Mouse (Mus musculus) spleen, embryonic (tissue): ENCODE measurements around the gene Mfsd12.

Experiments
- CTCF ChIA-PET: fragments of 350-600 bp; sonication (Branson Sonifier 250); formaldehyde crosslinking; loops from one replicate; lab custom pipeline; 2022; lab: Charles Lee

Mfsd12 gene

DNA sequence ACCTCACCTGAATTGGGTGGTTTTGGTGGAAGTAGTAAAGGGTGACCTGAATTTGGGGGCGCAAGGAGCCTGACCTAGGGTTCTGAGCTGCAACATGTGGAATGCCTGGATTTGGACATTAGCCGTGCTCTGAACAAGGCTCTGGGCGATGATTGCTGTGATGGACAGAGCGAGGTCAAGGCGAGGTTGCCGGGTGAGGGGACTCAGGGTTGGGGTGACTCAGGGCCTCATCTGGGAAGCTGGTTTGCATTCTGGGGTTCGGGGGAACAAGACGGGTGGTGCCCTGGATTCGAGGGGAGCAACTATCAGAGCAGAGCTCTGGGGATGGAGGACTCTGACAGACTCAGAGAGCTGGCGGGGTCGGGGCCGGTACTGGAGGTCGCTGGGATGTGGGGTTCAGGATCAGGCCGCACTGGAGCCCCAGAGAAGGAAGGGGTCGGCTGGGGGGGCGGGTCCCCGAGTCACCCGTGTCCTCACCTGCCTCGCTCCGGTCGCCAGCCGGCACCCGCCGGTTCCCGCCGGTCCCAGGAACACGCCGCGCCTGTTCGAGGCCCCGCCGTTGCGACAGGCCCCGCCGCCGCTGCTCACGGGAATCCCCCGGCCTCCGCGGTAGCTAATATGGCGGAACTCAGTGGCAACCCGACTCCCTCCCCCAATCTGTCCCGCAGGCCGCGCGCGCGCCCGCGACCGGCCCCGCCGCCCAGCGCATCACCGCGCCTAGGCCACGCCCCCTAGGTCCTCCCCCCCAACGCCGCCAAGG, 20.7 kb downstream of the Mfsd12 start, which contains the start of gene Fzr1:
TSS of gene Fzr1 (minus strand) at position 724 of the 760 bp plus-strand sequence.
- CTCF ChIA-PET: interaction anchor here (0.7 kb wide), 1 partner anchor 26 kb away, joined by 3 read pairs; no protein-coding TSS in a partner anchor

DNA sequence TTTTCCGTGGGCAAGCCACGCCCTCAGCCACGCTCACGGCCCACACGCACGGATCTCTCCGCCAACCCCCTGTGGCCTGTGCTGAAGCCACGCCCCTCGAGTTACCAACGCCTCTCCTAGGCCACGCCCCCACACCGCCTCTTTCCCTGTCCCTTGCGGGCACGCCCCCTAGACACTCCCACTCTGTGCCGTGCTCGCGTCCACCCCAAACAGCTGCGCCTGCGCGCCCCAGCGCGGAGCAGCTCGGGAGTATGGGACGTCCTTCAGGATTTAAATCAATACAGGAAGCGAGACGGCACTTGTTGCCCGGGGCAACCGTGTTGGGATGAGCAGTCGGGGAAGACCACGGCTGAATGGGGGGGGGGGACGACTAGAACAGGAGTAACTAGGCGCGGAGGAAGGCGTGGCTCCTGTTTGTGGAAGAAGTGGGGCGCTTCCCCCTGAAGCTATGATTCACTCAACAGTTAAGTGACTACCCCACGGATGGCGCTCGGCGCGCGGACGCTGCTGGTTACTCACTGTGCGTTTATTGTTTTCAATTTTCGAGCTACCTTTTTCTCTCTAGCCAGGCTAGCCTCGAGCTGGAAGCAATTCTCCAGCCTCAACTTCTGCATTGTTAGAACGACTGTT, 21.4 kb downstream of the Mfsd12 start:
- CTCF ChIA-PET: interaction anchor here (0.6 kb wide), 1 partner anchor 88 kb away, joined by 3 read pairs; no protein-coding TSS in a partner anchor

DNA sequence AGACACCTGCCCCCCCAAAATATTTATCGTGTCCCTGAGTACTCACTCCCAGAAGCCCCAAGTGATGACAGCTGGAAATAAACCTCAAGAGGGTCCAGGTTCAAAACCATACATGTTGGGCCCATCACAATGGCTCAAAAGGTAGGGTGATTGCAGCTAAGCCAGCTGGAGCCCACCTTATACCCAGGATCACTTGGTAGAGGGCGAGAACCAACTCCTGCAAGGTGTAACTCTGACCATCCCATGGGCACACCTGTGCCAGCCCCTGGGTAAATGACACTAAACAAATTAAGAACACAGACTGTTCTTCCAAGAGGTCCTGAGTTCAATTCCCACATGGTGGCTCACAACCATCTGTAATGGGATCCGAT, 21.9 kb downstream of the Mfsd12 start:
- CTCF ChIA-PET: interaction anchor here (0.6 kb wide), 1 partner anchor 89 kb away, joined by 3 read pairs; no protein-coding TSS in a partner anchor

DNA sequence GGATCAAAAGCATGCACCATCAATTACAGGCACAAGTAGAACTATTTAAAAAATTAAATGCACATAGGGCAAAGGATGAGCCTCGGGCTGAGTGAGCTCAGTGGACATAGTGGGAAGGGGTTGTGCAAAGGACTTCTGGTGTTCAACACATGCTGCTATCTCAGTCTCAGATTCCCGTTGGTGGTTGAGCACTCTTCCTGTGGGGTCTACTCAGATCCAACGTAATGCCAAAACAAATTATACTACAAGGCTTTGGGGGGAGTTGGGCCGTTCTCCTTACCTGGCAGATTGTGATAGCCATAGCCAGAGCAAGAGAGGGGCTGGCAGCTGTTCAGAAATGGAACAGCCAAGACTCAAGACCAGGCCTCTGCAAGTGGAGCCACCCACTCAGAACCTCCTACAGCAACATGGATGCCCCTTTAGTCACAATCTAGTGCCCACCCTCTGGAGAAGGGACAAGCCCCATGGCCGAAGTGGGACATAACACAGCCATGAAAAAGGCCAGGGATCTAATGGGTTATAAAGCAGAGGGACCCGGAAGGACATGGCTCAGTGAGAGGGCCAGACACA, 22.6 kb downstream of the Mfsd12 start:
- CTCF ChIA-PET: no interaction called here

DNA sequence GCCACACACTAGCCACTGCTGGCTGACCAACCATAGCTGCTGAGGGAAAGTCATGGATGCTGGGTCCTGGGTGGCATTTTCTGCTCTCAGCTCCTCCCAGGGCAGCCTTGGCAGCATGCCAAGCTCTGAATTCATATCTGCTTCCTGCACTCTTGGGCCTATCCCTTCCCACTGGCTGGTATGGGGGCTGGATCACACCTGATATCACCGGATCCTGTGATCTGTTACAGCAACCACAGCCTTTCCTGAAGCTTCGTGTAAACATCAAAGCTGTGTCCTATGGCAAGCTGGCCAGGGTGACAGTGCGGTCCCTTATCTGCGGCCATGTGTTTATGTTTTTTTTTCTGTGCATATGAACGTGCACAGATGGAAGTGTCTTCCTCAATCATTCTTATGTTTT, 24.7 kb downstream of the Mfsd12 start:
- CTCF ChIA-PET: interaction anchor here (0.6 to 1.0 kb wide), 3 partner anchors 22 to 790 kb away, joined by 3 to 4 read pairs (median 3); no protein-coding TSS in a partner anchor

DNA sequence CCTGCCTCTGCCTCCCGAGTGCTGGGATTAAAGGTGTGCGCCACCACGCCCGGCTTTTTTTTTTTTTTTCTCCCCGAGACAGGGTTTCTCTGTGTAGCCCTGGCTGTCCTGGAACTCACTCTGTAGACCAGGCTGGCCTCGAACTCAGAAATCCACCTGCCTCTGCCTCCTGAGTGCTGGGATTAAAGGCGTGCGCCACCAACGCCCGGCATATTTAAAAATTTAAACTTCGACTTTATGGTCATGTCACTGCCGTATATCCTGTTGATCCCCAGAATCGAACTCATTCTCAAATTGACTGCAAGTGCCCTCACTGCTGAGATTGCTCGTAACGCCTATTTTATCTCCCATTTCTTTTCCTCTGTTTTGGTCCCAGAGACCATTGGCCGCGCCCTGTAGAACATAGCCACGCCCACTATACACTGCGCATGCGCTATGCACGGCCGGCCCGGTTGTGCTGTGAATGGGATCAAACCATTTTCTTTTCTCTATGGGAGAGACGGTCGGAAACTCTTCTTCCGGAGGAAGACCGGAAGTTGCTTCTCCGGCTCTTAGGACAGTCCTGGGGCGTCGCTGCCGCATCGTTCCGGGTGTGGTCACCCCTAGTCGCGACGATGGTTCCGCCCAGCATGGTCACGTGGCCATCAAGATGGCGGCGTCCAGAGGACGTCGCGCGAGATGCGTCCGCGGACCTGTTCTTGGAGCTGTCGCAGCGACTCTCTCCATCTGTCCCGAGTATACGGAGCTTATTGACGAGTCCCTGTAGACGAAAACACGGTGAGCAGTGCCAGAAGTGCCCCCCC, 26.7 kb downstream of the Mfsd12 start, which contains the start of the genes Dohh and Gm48551:
TSS of gene Dohh (plus strand) at position 627 of the 803 bp plus-strand sequence.
TSS of gene Gm48551 (plus strand) at position 665 of the 803 bp plus-strand sequence.
- CTCF ChIA-PET: interaction anchor here (0.9 kb wide), 1 partner anchor 10 kb away, joined by 3 read pairs; no protein-coding TSS in a partner anchor

DNA sequence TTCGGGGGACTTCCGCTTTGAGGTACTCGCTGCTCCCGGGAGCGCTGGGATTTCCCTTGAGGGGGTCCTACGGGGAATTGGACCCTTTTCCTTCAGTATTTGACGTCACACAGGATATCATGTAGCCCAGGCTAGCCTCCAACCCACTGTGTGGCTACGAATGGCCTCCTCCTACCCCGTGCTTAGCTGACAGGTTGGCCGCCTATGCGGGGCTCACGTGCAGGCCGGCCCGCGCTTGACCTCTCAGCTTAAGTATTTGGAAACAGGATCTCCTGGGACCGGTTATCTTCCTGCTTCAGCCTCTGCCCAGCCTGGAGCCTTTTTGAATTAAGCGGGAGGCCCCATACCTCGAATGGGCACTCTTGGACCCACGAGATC, 27.3 kb downstream of the Mfsd12 start:
- CTCF ChIA-PET: interaction anchor here (0.9 kb wide), 1 partner anchor 10 kb away, joined by 3 read pairs; no protein-coding TSS in a partner anchor

DNA sequence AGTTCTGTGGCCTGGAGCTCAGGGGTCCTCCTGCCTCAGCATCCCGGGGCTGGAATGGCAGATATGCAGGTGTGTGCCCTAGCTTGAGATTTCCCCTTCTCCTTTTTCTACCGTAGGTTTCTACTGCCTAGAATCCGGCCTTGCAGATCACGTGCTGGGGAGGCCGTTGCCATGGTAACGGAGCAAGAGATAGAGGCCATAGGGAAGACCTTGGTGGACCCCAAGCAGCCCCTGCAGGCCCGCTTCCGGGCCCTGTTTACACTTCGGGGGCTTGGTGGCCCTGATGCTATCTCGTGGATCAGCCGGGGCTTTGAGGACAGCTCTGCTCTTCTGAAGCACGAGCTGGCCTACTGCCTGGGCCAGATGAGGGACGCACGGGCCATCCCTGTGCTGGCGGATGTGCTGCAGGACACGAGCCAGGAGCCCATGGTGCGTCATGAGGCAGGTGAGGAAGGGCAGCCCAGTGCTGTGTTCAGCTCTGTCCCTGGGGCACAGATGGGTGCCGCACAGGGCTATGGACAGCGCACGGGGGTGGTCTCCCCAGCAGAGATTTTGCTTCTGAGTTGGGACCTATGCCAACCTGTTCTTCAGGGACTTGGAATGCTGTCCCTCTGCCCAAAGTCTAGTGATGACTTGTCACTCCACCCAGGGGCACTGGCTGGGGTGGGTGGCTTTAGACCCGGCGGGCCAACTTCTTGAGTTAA, 28.5 kb downstream of the Mfsd12 start:
- CTCF ChIA-PET: no interaction called here

DNA sequence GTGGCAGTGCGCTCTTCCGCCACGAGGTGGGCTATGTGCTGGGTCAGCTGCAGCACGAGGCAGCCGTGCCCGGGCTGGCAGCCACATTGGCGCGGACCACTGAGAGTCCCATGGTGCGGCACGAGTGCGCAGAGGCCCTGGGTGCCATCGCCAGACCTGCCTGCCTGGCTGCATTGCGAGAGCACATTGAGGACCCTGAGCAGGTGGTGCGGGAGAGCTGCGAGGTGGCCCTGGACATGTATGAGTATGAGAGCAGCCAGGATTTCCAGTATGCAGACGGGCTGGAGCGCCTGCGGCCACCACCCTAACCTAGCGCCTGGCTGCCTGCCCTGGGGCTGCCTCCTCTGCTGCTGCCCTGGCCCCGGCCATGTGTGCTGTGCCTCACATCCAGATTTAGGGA, 30.4 kb downstream of the Mfsd12 start:
- CTCF ChIA-PET: no interaction called here

DNA sequence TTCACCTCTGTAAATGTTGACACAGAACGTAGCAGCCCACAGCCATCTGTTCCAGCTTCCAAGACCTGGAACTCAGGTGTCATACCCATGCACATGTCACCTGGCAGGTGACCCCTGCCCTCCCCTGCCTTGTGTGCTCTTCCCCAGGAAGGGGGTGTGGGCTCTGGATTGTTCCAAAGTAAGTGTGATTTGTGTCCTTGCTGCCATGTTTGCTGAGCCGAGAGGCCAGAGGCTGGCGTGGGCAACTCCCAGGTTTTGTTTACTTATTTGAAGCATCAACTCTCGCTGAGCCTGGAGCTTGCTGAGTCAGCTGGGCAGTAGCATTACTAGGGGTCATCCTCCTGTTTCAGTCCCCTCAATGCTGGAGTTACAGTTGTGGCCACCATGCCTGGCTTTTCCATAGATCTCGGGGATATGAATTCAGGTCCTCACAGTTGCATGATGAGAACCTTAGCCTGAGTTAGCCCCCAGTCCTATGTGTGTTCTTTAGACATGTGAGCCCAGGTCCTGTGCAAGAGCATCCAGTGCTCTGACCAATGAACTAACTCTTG, 31.3 kb downstream of the Mfsd12 start, which contains the start of gene Gm48552:
TSS of gene Gm48552 (plus strand) at position 501 of the 551 bp plus-strand sequence.
- CTCF ChIA-PET: no interaction called here

DNA sequence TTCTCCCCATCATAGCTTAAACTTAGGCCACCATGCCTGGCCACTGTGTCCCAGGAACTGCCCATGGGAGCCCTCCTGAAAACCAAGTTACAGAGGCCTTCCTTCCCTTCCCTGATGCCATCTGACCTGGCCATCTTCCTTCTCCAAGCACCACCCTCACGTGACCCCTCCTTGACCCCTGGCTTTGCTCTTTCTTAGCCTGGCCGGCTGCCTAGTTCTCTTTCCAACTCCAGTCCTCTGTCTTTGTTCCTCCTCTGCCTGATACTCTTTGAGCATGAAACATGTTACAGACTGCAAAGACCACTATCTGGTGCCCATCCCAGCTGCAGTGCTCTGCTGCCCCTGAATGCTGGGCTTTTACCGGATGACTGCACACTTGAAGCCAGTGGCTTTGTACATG, 32.1 kb downstream of the Mfsd12 start:
- CTCF ChIA-PET: interaction anchor here (1.1 kb wide), 1 partner anchor 63 kb away, joined by 3 read pairs; no protein-coding TSS in a partner anchor

DNA sequence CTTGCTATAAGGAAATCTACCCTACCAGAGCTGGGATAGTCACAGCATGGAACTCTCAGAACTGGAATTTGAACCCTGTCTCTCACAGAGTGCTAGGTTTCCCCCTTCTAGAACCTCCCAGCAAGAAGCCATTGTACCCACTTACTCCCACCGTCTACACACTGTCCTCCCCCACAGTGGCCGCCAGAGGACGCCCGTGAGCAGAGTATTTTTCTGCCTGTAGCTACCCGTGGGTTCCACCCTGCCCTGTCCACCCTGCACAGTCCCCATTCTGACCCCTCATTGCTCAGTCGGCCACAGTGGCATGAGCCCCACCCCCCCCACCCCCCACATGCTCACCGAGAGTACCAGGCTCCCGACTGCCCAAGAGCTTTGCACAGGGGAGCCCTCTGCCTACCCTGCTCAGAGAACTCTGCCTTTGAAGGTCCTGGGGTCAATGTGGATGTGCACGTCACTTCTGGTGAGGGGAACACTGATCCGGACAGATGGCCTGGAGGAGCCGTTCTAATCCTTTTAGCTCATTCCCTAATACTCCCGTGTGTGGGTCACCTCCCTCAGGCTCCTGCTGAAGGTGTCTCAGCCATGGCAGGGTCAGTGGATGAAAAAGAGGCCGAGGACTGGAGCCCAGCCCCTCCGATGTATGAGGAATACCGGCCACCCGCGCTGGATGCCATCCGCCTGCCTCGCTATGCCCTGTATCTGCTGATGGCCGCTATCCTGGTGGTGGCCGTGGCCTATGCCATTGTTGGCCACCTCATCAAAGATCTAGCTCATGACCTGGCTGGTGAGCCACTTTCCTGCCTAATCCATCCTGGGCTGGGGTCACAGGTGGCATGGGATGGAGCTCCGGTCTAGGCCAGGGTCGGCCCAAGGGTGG, 32.7 kb downstream of the Mfsd12 start:
- CTCF ChIA-PET: interaction anchor here (1.1 kb wide), 2 partner anchors 62 to 152 kb away, joined by 3 read pairs; no protein-coding TSS in a partner anchor

DNA sequence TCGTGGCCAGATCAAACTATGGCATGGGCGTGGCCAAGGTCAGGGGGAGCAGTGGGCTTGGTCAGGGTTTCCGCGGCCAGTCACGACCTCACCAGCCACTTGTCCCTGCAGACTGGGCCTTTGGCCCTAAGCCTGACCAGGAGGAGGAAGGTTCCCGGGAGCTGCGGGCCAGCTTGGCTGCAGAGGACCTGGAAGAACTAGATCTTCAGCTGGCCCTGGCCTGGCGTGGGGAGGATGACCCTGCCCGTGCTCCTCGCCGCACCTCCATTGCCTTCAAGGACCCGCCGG, 33.3 kb downstream of the Mfsd12 start:
- CTCF ChIA-PET: interaction anchor here (1.1 kb wide), 2 partner anchors 61 to 152 kb away, joined by 3 read pairs; no protein-coding TSS in a partner anchor

DNA sequence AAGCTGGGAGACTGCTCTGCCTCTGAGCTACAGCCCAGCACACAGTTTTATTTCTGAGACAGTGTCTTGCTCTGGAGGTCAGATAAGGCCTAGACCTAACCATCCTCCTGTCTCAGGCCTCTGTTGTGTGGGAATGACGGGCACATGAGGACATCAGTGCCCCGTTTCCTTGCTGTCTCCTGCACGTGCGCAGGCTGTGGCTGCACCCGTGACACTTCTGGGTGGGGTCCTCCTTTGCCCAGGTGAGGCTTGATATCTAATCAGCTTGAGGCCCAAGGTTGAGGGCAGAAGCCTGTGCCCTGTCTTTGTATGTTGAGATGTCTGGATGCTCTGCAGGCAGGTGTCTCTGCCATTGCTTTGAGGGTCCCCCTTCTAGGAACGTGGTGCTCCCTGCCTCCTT, 35.0 kb downstream of the Mfsd12 start:
- CTCF ChIA-PET: interaction anchor here (0.6 kb wide), 1 partner anchor 1603 kb away, joined by 3 read pairs; no protein-coding TSS in a partner anchor

DNA sequence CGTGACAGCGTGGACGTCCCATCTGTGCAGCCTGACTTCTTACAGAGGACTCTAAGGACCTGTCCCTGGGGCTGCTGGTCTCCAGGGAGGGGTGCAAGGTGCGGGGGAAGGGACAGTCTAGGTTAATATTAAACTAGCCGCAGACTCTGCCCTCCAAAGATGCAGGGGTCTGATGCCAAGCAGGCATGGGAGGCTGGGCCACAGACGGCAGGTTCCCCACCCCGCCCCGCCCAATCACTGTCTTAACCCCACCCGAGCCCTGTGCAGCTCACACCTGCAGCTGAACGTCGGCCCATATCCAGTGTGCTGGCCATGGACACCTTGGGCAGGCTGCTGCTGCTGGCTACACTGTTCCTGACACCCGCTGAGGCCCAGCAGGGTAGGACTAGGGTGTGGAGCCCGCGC, 35.5 kb downstream of the Mfsd12 start, which contains the start of gene Smim24:
TSS of gene Smim24 (plus strand) at position 271 of the 405 bp plus-strand sequence.
- CTCF ChIA-PET: interaction anchor here (0.6 kb wide), 1 partner anchor 461 kb away, joined by 3 read pairs; no protein-coding TSS in a partner anchor

DNA sequence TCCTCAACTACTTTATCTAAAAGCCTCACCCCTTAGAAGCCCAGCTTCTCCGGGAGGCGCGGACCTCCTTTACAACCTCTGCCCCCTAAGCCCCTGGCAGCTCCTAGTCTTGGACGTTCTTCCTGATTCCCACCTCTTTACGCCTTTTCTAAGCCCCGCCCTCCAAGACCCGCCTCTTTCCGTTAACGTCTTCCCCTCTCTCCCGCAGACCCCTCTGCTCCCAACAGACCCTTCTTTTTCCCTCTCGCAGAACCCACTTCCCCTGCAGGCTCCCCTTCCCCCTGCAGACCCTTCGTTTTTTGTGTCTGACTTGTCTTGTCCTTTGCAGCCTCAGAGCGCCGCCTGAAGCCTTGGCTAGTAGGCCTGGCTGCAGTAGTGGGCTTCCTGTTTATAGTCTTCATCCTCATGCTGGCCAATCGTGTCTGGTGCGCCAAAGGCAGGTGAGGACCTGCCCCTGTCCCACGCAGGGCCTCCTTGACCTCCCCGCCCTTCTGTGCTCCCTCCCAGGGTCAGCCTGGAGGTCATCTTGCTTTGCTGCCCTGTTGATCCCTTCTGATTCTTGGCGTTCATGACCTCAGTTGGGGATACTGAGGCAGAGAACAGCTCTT, 36.3 kb downstream of the Mfsd12 start:
- CTCF ChIA-PET: interaction anchor here (0.6 to 1.7 kb wide), 3 partner anchors 9 to 461 kb away, joined by 3 to 5 read pairs (median 3); partner anchors contain the start of genes Dohh and Gm48551

DNA sequence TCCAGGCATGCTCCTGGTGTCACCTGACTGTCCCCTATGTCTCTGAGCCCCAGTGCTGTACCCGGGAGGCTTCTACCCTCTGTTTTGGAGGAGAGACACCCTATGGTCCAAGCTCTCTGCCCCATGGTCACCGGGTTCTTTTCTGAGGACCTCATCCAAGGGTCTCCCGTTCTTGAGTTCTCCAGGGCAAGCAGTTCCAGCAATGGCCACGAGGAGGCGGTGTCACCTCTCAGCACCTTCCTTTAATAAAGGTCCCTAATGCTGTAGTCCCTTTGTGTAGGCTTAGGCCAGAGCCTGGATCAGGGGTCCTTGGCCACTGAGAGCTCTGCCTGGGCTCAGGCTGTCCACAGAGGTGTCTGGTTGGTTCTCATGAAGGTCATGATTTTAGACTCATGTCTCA, 37.8 kb downstream of the Mfsd12 start:
- CTCF ChIA-PET: interaction anchor here (1.1 to 1.7 kb wide), 4 partner anchors 10 to 57 kb away, joined by 3 to 22 read pairs (median 4); partner anchors contain the start of genes Dohh and Gm48551

DNA sequence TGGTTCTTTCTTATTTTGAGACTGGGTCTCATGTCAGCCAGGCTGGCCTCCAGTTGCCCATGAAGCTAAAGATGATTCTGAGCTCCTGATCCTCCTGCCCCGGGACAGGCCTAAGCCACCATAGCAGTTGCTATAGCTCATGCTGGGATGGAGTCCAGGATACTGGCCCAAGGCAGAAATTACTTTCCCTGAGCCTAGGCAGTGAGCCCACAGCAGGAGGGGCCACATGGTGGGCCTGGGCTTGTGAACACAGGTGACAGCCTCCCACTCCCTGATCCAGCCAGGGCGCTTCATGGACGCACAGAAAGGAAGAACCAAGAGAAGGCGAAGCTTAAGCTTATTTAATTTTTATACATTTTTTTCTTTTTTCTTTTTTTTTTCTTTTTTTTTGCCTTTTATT, 38.6 kb downstream of the Mfsd12 start:
- CTCF ChIA-PET: interaction anchor here (0.9 to 1.3 kb wide), 4 partner anchors 10 to 56 kb away, joined by 3 to 22 read pairs (median 4); no protein-coding TSS in a partner anchor
